Mouse (Mus musculus): ENCODE results near the gene Creld2. TPM values are rescaled to one million over a fixed set of nuclear protein-coding genes. Genes with fewer than 3 reads are reported as not detected.

Gene Creld2
- total RNA-seq (2023), result 10 to 100 TPM; 21.5 to 22.7 TPM

DNA sequence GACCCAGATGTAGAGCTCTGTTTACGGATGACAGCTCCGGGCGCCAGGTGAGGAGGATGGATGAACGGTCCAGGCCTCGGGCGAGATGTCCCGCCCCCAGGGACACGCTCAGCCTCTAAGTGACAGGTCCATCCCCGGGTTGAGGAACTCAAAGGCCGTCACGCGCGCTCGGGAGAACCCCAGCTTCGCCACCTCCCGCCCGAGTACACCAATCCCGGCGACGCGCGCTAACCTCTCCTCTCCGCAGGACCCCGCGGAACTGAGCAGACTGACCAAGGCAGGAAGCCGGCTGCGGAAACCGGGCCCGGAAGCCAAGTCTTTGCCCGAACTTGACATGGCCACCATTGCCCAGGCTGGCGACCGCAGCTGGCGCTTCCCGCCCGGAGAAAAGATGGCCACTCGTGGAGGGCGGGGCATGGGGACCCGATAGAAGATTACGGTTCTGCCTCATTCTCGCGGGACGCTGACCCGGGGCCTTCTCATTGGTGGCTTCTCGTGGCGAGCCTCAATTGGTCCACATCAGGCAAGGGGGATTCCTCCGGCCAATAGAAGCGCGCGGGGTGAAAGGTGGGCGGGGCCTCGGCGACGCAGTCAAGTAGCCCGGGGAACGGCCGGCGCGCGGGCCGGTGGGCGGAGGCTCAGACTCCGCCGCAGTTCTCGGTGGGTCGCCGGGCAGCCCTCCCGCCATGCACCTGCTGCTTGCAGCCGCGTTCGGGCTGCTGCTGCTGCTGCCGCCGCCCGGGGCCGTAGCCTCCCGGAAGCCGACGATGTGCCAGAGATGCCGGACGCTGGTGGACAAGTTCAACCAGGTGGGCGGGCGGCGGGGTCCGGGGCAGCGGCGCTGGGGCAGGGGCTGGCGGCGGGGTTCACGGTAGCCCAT lies at the start of gene Creld2, which contains the start of gene Alg12:
Creld2 (plus strand) TSS at position 621 of the 880 bp plus-strand sequence.
Alg12 (minus strand) TSS at position 293 of the 880 bp plus-strand sequence.

DNA sequence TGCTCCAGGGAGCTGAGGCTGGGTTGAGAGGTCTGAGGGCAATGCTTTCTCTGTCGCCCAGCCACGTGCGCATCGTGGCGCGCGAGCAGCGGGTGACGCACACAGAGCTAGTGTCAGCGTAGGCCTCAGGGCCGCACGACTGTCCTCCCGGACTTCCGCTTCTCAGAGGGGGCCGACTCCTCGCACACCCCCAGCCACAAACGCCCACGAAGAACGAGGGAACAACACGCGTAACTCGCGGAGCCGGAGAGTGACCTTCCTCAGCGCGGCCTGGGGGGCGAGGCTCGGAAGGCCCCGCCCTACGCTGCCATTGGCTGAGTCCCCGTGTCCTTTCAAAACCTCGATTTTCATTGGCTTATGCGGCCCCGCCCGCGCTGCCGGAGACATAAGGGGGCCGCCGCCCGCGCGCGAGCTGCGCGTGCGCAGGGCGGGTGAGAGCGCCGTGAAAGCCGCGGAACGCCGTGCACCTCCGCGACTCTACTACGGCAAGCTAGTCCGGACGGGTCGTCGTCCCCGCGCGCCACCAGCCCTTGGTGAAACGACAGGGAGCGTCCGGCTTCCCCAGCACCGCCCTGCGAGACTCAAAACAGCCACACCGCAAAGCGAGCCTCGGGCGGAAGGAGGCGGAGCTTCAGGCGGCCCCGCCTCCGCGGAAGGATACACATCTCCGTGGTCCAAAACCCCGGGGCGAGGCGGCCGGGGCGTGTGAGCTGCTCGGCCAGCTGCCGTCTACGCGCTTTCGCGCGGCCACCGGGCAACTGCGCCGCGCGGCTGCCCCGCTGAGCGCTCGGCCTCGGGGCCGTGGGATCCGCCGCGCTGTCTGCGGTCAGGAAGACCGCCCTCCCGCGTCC lies 42.6 kb downstream of the Creld2 start, which contains the start of gene Pim3:
Pim3 (plus strand) TSS at position 415 of the 851 bp plus-strand sequence.

Other genes with a start within 250 kb of the Creld2 start
- gene Zdhhc25, start 219.3 kb upstream of the Creld2 start, total RNA-seq (2023), result not detected
- gene Brd1, start 85.4 kb upstream of the Creld2 start, total RNA-seq (2023), result 10 to 100 TPM; 56.3 to 61.6 TPM
- 10 to 100 TPM; 21.1 to 23.7 TPM for gene Zbed4, start 68.0 kb upstream of the Creld2 start, total RNA-seq (2023)
- gene Alg12, start 328 bp upstream of the Creld2 start, total RNA-seq (2023), result 10 to 100 TPM in 1 of 2 experiments, 1 to 10 TPM in 1; 8.7 to 10.3 TPM
- 10 to 100 TPM; 19.9 to 21.9 TPM for gene Pim3, start 42.5 kb downstream of the Creld2 start, total RNA-seq (2023)
- gene Ttll8, start 134.8 kb downstream of the Creld2 start, total RNA-seq (2023), result not detected
- gene Mlc1, start 159.4 kb downstream of the Creld2 start, total RNA-seq (2023), result not detected
- not detected for gene Mov10l1, start 163.3 kb downstream of the Creld2 start, total RNA-seq (2023)
- gene Panx2, start 240.1 kb downstream of the Creld2 start, total RNA-seq (2023), result under 1 TPM in 1 of 2 experiments, not detected in 1; 0.15 TPM